Mouse (Mus musculus) liver, postnatal 0 days (tissue): ENCODE measurements around the gene Mri1. TPM values are rescaled to one million over a fixed set of nuclear protein-coding genes. Genes with fewer than 3 reads are reported as not detected.

Experiments used
- ATAC-seq: fragments of 200-750 bp; cut with Nextera tagmentation; 2 replicates; pipeline ENCODE4 v1.8.0; 2017; ENCODE audit warnings: mild to moderate bottlenecking, moderate library complexity
- DNase-seq: peaks from one replicate; pipeline ENCODE4 v3.0.0-alpha.2; 2016
- H3K27ac ChIP-seq: fragments of 300-500 bp; sonication (generic); 2 replicates; pipeline ENCODE4 v1.5.1; 2014; ENCODE audit warnings: antibody characterized with exemption, moderate library complexity, mild to moderate bottlenecking, low read depth
- H3K27me3 ChIP-seq: fragments of 300-500 bp; sonication (generic); 2 replicates; pipeline ENCODE4 v1.6.1; 2014; ENCODE audit warnings: low read length, control low read depth, mixed read lengths; ENCODE audit not compliant: insufficient read depth
- H3K36me3 ChIP-seq: fragments of 300-500 bp; sonication (generic); replicated peaks from 2 replicates; pipeline ENCODE4 v1.6.1; 2014; ENCODE audit warnings: mild to moderate bottlenecking, control low read depth, low read length, moderate library complexity, mixed read lengths; ENCODE audit not compliant: insufficient read depth
- H3K4me1 ChIP-seq: fragments of 300-500 bp; sonication (generic); 2 replicates; pipeline ENCODE4 v1.6.1; 2014; ENCODE audit warnings: antibody characterized with exemption, mild to moderate bottlenecking, control low read depth; ENCODE audit not compliant: insufficient read depth
- H3K4me2 ChIP-seq: fragments of 300-500 bp; sonication (generic); 2 replicates; pipeline ENCODE4 v1.6.1; 2014; ENCODE audit warnings: low read depth, mild to moderate bottlenecking, low read length, moderate library complexity, mixed read lengths
- H3K4me3 ChIP-seq: fragments of 300-500 bp; sonication (generic); 2 replicates; pipeline ENCODE4 v1.5.1; 2014; ENCODE audit warnings: low read depth, low read length
- H3K9ac ChIP-seq: fragments of 300-500 bp; sonication (generic); replicated peaks from 2 replicates; pipeline ENCODE4 v1.6.1; 2014; ENCODE audit warnings: mild to moderate bottlenecking, moderate library complexity
- H3K9me3 ChIP-seq: fragments of 300-500 bp; sonication (generic); 2 replicates; pipeline ENCODE4 v1.6.1; 2016; ENCODE audit warnings: mild to moderate bottlenecking, control low read depth, low read length, mixed read lengths
- CTCF ChIP-seq: sonication (generic); IDR thresholded peaks from 2 replicates; pipeline ENCODE4 v1.5.1; 2016; ENCODE audit warnings: antibody characterized with exemption, low read depth
- EP300 ChIP-seq: IDR thresholded peaks from 2 replicates; pipeline ENCODE4 v1.6.1; 2016; ENCODE audit warnings: antibody characterized with exemption, low read depth, mild to moderate bottlenecking
- WGBS: fragments of 180-500 bp; shearing (Covaris S2); extraction: QIAGEN DNeasy Blood & Tissue Kit; methylation state at CpG from one replicate; pipeline ENCODE4 v1.1.7; 2014; ENCODE audit not compliant: insufficient replicate concordance; 5-methylcytosine and 5-hydroxymethylcytosine counted together
- polyA plus RNA-seq: library from polyadenylated mRNA; unstranded; fragments of >200 nt; fragmentation: Nextera tagmentation; extraction: Ambion mirVana; gene quantifications from 2 replicates; pipeline ENCODE4 v1.2.1, GENCODE M21; 2015

Gene Mri1
- polyA plus RNA-seq, 1 experiment from 2014 or later: 41.9 TPM

DNA sequence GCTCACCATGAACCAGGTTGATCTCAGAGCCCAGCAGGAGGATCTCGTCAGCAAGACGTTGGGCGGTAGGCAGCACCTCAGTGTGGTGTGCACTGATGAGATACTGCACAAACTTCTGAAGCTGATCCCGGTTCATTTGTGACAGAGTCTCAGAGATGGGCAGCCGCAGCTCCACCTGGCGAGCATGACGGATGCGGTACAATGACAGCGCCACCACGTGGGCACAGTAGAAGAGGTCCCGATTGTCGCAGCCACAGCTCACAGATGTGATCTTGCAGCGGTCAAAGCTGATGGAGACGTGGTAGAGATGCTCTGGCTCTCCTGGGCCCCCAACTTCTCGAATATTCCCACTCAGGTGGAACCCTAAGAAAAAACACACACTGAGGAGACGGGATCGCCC lies 26.4 kb downstream of the Mri1 start:
- 70% methylated on average over 17 of the region's 17 CpGs for WGBS
- no peaks in the 10 kb centered on the region for H3K9me3 ChIP-seq
- peaks cover 37% of the 10 kb centered on the region for H3K36me3 ChIP-seq
- H3K27me3 ChIP-seq: no peaks in the 10 kb centered on the region
- TF ChIP-seq CTCF (peak; percentile 56), EP300 (no peak)
- ATAC-seq (no peak), DNase-seq (no peak)
- H3K9ac ChIP-seq: no peak overlapping the region
- peaks cover 4% of the 10 kb centered on the region; the same call in 1 of the 2 replicates for H3K4me1 ChIP-seq
- H3K4me2 ChIP-seq: no peak overlapping the region
- no peak overlapping the region for H3K4me3 ChIP-seq
- no peak overlapping the region for H3K27ac ChIP-seq

GRCm38 (mm10) chr8:84223322-84224029 lies 33.6 kb downstream of the Mri1 start:
- H3K27me3 ChIP-seq: no peaks in the 10 kb centered on the region
- ATAC-seq (peak; percentile 8; the same call in 1 of the 2 replicates), DNase-seq (no peak)
- H3K27ac ChIP-seq: no peak overlapping the region
- no peak overlapping the region for H3K9ac ChIP-seq
- TF ChIP-seq CTCF (no peak), EP300 (no peak)
- H3K4me3 ChIP-seq: no peak overlapping the region
- peaks cover 46% of the 10 kb centered on the region for H3K36me3 ChIP-seq
- no peaks in the 10 kb centered on the region for H3K9me3 ChIP-seq
- peaks cover 2% of the 10 kb centered on the region; the same call in 1 of the 2 replicates for H3K4me1 ChIP-seq
- WGBS: 85% methylated on average over 21 of the region's 21 CpGs
- no peak overlapping the region for H3K4me2 ChIP-seq

GRCm38 (mm10) chr8:84222566-84223165 lies 34.5 kb downstream of the Mri1 start:
- Histone ChIP-seq H3K27ac (peak overlapping the region; percentile 51; the same call in 1 of the 2 replicates), H3K4me1 (peaks cover 2% of the 10 kb centered on the region; the same call in 1 of the 2 replicates), H3K4me3 (no peak overlapping the region), H3K9ac (no peak overlapping the region), H3K36me3 (peaks cover 47% of the 10 kb centered on the region), H3K4me2 (no peak overlapping the region), H3K27me3 (no peaks in the 10 kb centered on the region), H3K9me3 (no peaks in the 10 kb centered on the region)
- TF ChIP-seq EP300 (no peak), CTCF (no peak)
- peak; percentile 42 for DNase-seq
- WGBS: 53% methylated on average over 9 of the region's 9 CpGs
- peak; percentile 33 for ATAC-seq

- no peaks in the 10 kb centered on the region for H3K9me3 ChIP-seq
- no peaks in the 10 kb centered on the region for H3K27me3 ChIP-seq
- peaks cover 45% of the 10 kb centered on the region for H3K36me3 ChIP-seq
- ATAC-seq: 0 out of 2 replicates have a peak, but pooled peaks have one; percentile 17
- WGBS: 44% methylated on average over 7 of the region's 7 CpGs
- no peak for DNase-seq
- no peak for TF ChIP-seq EP300
- TF ChIP-seq CTCF: no peak
- H3K27ac ChIP-seq: no peak overlapping the region
- no peak overlapping the region for H3K9ac ChIP-seq
- peaks cover 2% of the 10 kb centered on the region; the same call in 1 of the 2 replicates for H3K4me1 ChIP-seq
- H3K4me2 ChIP-seq: no peak overlapping the region
- H3K4me3 ChIP-seq: no peak overlapping the region
Measured at GRCm38 (mm10) chr8:84220105-84220504, 37.0 kb downstream of the Mri1 start.

GRCm38 (mm10) chr8:84218143-84218542 lies 39.0 kb downstream of the Mri1 start:
- Histone ChIP-seq H3K27me3 (no peaks in the 10 kb centered on the region), H3K36me3 (peaks cover 51% of the 10 kb centered on the region), H3K4me2 (no peak overlapping the region), H3K4me1 (peaks cover 2% of the 10 kb centered on the region; the same call in 1 of the 2 replicates), H3K9me3 (no peaks in the 10 kb centered on the region), H3K4me3 (no peak overlapping the region), H3K9ac (no peak overlapping the region), H3K27ac (no peak overlapping the region)
- ATAC-seq (no peak), DNase-seq (no peak)
- WGBS: 82% methylated on average over 5 of the region's 5 CpGs
- TF ChIP-seq EP300: no peak
- no peak for TF ChIP-seq CTCF

DNA sequence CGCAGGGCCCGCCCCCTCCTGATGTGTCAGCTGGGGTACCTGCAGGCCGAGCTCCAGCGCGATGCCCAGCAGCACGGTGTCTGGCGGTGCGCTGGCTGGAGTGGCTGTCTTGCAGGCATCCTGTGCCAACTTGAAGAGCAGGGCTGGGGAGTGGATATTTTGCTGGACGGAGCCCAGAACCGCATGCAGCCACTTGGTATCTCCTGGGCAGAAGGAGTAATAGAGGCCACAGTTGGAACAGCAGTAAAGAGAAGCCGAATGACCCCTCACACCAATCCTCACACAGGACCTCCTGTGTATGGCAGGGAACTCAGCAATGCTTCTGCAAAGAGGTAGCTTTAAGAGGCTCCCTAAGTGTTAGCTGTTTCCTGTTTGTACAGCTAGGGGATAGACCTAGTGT lies 39.9 kb downstream of the Mri1 start:
- no peak overlapping the region for H3K4me3 ChIP-seq
- H3K36me3 ChIP-seq: peaks cover 56% of the 10 kb centered on the region
- TF ChIP-seq CTCF (no peak), EP300 (no peak)
- 89% methylated on average over 11 of the region's 11 CpGs for WGBS
- ATAC-seq (no peak), DNase-seq (no peak)
- no peak overlapping the region for H3K27ac ChIP-seq
- no peaks in the 10 kb centered on the region for H3K27me3 ChIP-seq
- no peaks in the 10 kb centered on the region; the same call in 1 of the 2 replicates for H3K4me1 ChIP-seq
- no peak overlapping the region for H3K4me2 ChIP-seq
- H3K9me3 ChIP-seq: no peaks in the 10 kb centered on the region
- no peak overlapping the region for H3K9ac ChIP-seq
